Mouse (Mus musculus): ENCODE measurements around the gene Ccdc120.

DNA sequence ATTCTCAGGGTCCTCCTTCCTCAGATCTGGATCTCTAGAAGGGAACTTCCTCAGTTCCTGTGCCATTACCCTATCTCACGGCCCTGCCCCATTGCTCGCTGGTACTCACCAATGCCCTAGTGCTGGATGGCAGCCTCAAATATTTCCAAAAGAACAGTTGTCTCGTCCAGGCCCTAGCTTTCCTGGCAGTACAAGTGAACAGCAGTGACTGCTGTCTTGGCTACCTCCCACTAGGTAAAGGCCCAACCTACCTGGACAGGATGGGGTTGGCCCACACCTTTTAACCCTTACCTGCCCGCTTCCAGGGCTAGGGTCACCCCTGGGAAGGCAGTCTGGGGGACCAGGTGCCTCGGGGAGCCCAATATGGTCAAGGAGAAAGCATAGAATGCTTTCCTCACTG is 9.6 kb downstream of the Ccdc120 start:
- no peak for TF ChIP-seq POLR2A (IDR thresholded peaks at IDR 0.05; ENCODE audit: insufficient read length, low read depth)
- no peak for TF ChIP-seq MAX (IDR thresholded peaks at IDR 0.05; ENCODE audit: low read depth)
- TF ChIP-seq CEBPB (IDR thresholded peaks at IDR 0.05; ENCODE audit: insufficient read depth, poor library complexity, severe bottlenecking): no peak
- no peak for TF ChIP-seq USF1 (IDR thresholded peaks at IDR 0.05; ENCODE audit: low read depth)
- no peak for TF ChIP-seq POLR2AphosphoS2 (IDR thresholded peaks at IDR 0.05; ENCODE audit: insufficient read length, low read depth)
- TF ChIP-seq TCF12 (IDR thresholded peaks at IDR 0.05; ENCODE audit: insufficient read depth, poor library complexity, severe bottlenecking): no peak
- no peak for TF ChIP-seq E2F4 (IDR thresholded peaks at IDR 0.05; ENCODE audit: insufficient read depth)
- no peak for TF ChIP-seq SRF (IDR thresholded peaks at IDR 0.05; ENCODE audit: control insufficient read depth, insufficient read length, low read depth)

All from myocyte (in vitro differentiated cells).